Comparison of ENCODE assay signal across 7 mouse cellular contexts in the genomic region with DNA sequence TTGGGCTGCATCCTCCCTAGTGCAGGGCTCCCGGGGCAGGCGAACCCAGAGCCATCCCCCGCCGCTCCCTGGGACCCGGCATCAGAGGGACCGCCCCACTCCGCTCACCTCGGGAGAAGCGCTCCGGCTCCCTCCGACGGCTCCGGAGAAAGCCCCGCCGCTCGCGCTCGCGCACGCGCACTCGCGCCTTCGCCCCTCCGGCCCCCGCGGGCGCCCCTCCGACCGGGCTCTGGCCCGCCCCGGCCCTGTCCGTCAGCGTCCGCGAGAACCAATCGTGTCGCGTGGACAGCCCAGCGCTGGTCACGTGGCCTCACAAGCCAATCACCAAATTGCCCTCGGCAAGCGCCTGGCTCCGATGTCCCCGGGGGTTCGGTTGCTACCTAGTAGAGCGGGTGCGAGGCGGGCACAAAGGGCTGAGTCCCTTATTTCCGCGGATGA. TPM values are rescaled to one million over a fixed set of nuclear protein-coding genes. Genes with fewer than 3 reads are reported as not detected.
A peak's percentile ranks its signal among the peaks of the same experiment; 100 is the strongest.
DNase-seq lines count a peak whose midpoint lies in the region; ATAC-seq and TF ChIP-seq lines count a peak whose summit lies in the region.

A gene (minus strand): TSS at position 191 of the 438 bp plus-strand sequence.

- no peaks in the 10 kb centered on the region for H3K36me3 ChIP-seq in embryonic facial prominence, embryonic 15.5 days
- no peaks in the 10 kb centered on the region for H3K36me3 ChIP-seq in heart, embryonic 13.5 days
- H3K36me3 ChIP-seq in kidney, postnatal 0 days (ENCODE audit: insufficient read depth, low read length) = no peaks in the 10 kb centered on the region

- H3K9me3 ChIP-seq in embryonic facial prominence, embryonic 15.5 days (replicated peaks) = no peaks in the 10 kb centered on the region
- H3K9me3 ChIP-seq in heart, embryonic 13.5 days = no peaks in the 10 kb centered on the region
- no peaks in the 10 kb centered on the region for H3K9me3 ChIP-seq in kidney, postnatal 0 days (replicated peaks; ENCODE audit: low read length)

- H3K4me2 ChIP-seq in embryonic facial prominence, embryonic 15.5 days (replicated peaks) = peak within 1 kb of the TSS; percentile 97
- H3K4me2 ChIP-seq in heart, embryonic 13.5 days = peak within 1 kb of the TSS; percentile 88
- H3K4me2 ChIP-seq in kidney, postnatal 0 days (ENCODE audit: low read length) = peak within 1 kb of the TSS; percentile 84

- no peak for TF ChIP-seq POLR2A in bone marrow, adult 2 months (IDR thresholded peaks at IDR 0.05; ENCODE audit: borderline replicate concordance, control insufficient read depth, low read depth, low read length)

- TF ChIP-seq CTCF in bone marrow, adult 2 months (IDR thresholded peaks at IDR 0.05; ENCODE audit: control insufficient read depth, insufficient read depth, low read length) = no peak
- no peak for TF ChIP-seq CTCF in kidney, postnatal 0 days (IDR thresholded peaks at IDR 0.05; ENCODE audit: low read depth)

- H3K4me1 ChIP-seq in bone marrow, adult 2 months (ENCODE audit: control insufficient read depth, insufficient read depth, low read length) = no peaks in the 10 kb centered on the region; the same call in 1 of the 2 replicates
- H3K4me1 ChIP-seq in embryonic facial prominence, embryonic 15.5 days = peaks cover 10% of the 10 kb centered on the region
- peaks cover 44% of the 10 kb centered on the region for H3K4me1 ChIP-seq in heart, embryonic 13.5 days
- peaks cover 5% of the 10 kb centered on the region; the same call in 1 of the 2 replicates for H3K4me1 ChIP-seq in kidney, postnatal 0 days (replicated peaks; ENCODE audit: insufficient read depth, low read length)

- WGBS in bone marrow, adult 2 months = 1% methylated on average over 50 of the region's 51 CpGs
- WGBS in embryonic facial prominence, embryonic 15.5 days = under 1% methylated on average over 51 of the region's 51 CpGs
- WGBS in heart, embryonic 13.5 days = under 1% methylated on average over 46 of the region's 51 CpGs
- WGBS in kidney, postnatal 0 days = 2% methylated on average over 50 of the region's 51 CpGs

- no peak within 1 kb of the TSS for H3K27ac ChIP-seq in bone marrow, adult 2 months (ENCODE audit: control insufficient read depth, insufficient read depth, low read depth, low read length, poor library complexity)
- no peak within 1 kb of the TSS for H3K27ac ChIP-seq in embryonic facial prominence, embryonic 15.5 days (replicated peaks)
- peak within 1 kb of the TSS; percentile 81 for H3K27ac ChIP-seq in heart, embryonic 13.5 days (replicated peaks)
- H3K27ac ChIP-seq in kidney, postnatal 0 days = no peak within 1 kb of the TSS

- DNase-seq in kidney, postnatal 0 days (ENCODE audit: low spot score) = peak; percentile 90
- peak; percentile 79 for DNase-seq in liver
- peak; percentile 18 for DNase-seq in naive thymus-derived CD4-positive, alpha-beta T cell, adult 2 months (ENCODE audit: low read depth)
- peak; percentile 67 to 80 for DNase-seq in spleen, postnatal 4 days (ENCODE audit: low spot score in 2 of 2)

- H3K27me3 ChIP-seq in embryonic facial prominence, embryonic 15.5 days = peaks cover 18% of the 10 kb centered on the region
- no peaks in the 10 kb centered on the region for H3K27me3 ChIP-seq in heart, embryonic 13.5 days (replicated peaks)
- H3K27me3 ChIP-seq in kidney, postnatal 0 days (ENCODE audit: insufficient read depth, low read length) = peaks cover 8% of the 10 kb centered on the region; the same call in 1 of the 2 replicates

- peak within 1 kb of the TSS; percentile 33 for H3K9ac ChIP-seq in embryonic facial prominence, embryonic 15.5 days
- H3K9ac ChIP-seq in heart, embryonic 13.5 days = peak within 1 kb of the TSS; percentile 94
- peak within 1 kb of the TSS; percentile 23; the same call in 1 of the 2 replicates for H3K9ac ChIP-seq in kidney, postnatal 0 days (ENCODE audit: low read depth, low read length)

- peak; percentile 93 for ATAC-seq in embryonic facial prominence, embryonic 15.5 days (ENCODE audit: insufficient number of reproducible peaks, low FRiP score, low TSS enrichment, low read depth)
- peak; percentile 91 for ATAC-seq in heart, embryonic 13.5 days (ENCODE audit: extremely low read depth, insufficient number of reproducible peaks, low FRiP score, low TSS enrichment)
- ATAC-seq in kidney, postnatal 0 days (replicated peaks; ENCODE audit: low FRiP score, low read depth) = peak; percentile 95

- peak within 1 kb of the TSS; percentile 43 for H3K4me3 ChIP-seq in bone marrow, adult 2 months (replicated peaks; ENCODE audit: control insufficient read depth, low read depth, low read length)
- peak within 1 kb of the TSS; percentile 59 for H3K4me3 ChIP-seq in embryonic facial prominence, embryonic 15.5 days (replicated peaks)
- H3K4me3 ChIP-seq in heart, embryonic 13.5 days = peak within 1 kb of the TSS; percentile 92
- peak within 1 kb of the TSS; percentile 57 for H3K4me3 ChIP-seq in kidney, postnatal 0 days (replicated peaks; ENCODE audit: low read depth, low read length)

RNA-seq across cellular contexts. Expression of the gene that starts here (rescaled TPM):
- 0.88 and 3.3 TPM in 2 replicates for polyA plus RNA-seq in bone marrow, adult 2 months (2011; ENCODE audit: insufficient read depth, insufficient read length, low replicate concordance, missing spikeins)
- 8.4 and 8.5 TPM in 2 replicates for polyA plus RNA-seq in embryonic facial prominence, embryonic 15.5 days (2015; fragmentation: Nextera tagmentation; extraction: Ambion mirVana)
- polyA plus RNA-seq in heart, embryonic 13.5 days (2015; fragmentation: Nextera tagmentation; extraction: Ambion mirVana) = 66.1 and 69.8 TPM in 2 replicates
- polyA plus RNA-seq in kidney, postnatal 0 days (2015; fragmentation: Nextera tagmentation; extraction: Ambion mirVana) = 5.0 and 5.5 TPM in 2 replicates

Comparison
In these comparisons a context has a peak if more than half of its experiments do, and no peak if none do; other contexts are left out.
1. H3K9ac ChIP-seq: peak in every context shown above with its lines; median percentile 94 in heart, embryonic 13.5 days; 33 in embryonic facial prominence, embryonic 15.5 days; 23 in kidney, postnatal 0 days.
2. DNase-seq: peak in every context shown above with its lines; median percentile 90 in kidney, postnatal 0 days; 79 in liver; 74 in spleen, postnatal 4 days; 18 in naive thymus-derived CD4-positive, alpha-beta T cell, adult 2 months.